Mouse (Mus musculus) testis, adult 2 months (tissue): Measurements from ENCODE around the gene Acvr2a. TPM values are rescaled to one million over a fixed set of nuclear protein-coding genes. Genes with fewer than 3 reads are reported as not detected.

Experiments used
- H3K27ac ChIP-seq: fragments of 200-500 bp; 2 replicates; pipeline ENCODE4 v1.5.1; 2012; ENCODE audit warnings: low read depth, low read length; ENCODE audit not compliant: control insufficient read depth, insufficient read depth
- H3K27me3 ChIP-seq: fragments of 200-500 bp; 2 replicates; pipeline ENCODE4 v1.6.1; 2012; ENCODE audit warnings: mild to moderate bottlenecking, low read length, moderate library complexity; ENCODE audit not compliant: control insufficient read depth, insufficient read depth
- H3K36me3 ChIP-seq: fragments of 200-500 bp; 2 replicates; pipeline ENCODE4 v1.6.1; 2012; ENCODE audit warnings: mild to moderate bottlenecking, low read length; ENCODE audit not compliant: control insufficient read depth, insufficient read depth
- H3K4me1 ChIP-seq: fragments of 200-500 bp; 2 replicates; pipeline ENCODE4 v1.6.1; 2012; ENCODE audit warnings: low read length; ENCODE audit not compliant: control insufficient read depth, insufficient read depth
- H3K4me3 ChIP-seq: fragments of 200-500 bp; 2 replicates; pipeline ENCODE4 v1.5.1; 2012; ENCODE audit warnings: low read depth, mild to moderate bottlenecking, low read length, moderate library complexity, mixed read lengths; ENCODE audit not compliant: control insufficient read depth
- CTCF ChIP-seq: fragments of 200-500 bp; IDR thresholded peaks from 2 replicates; pipeline ENCODE4 v1.5.1; 2012; ENCODE audit warnings: low read depth, mild to moderate bottlenecking, inconsistent platforms, low read length, moderate library complexity; ENCODE audit not compliant: control insufficient read depth, insufficient read depth, insufficient replicate concordance
- POLR2A ChIP-seq: fragments of 200-500 bp; IDR thresholded peaks from 2 replicates; pipeline ENCODE4 v1.6.1; 2012; ENCODE audit warnings: low read depth, mild to moderate bottlenecking, inconsistent platforms, low read length, moderate library complexity; ENCODE audit not compliant: control insufficient read depth
- polyA plus RNA-seq: library from polyadenylated mRNA; depleted of rRNA; stranded (reverse); fragments of >200 nt; gene quantifications from 2 replicates; pipeline ENCODE4 v1.2.3, GENCODE M21; 2012; rRNA removed

Acvr2a gene
- polyA plus RNA-seq, result 3.3 and 4.2 TPM in 2 replicates

DNA sequence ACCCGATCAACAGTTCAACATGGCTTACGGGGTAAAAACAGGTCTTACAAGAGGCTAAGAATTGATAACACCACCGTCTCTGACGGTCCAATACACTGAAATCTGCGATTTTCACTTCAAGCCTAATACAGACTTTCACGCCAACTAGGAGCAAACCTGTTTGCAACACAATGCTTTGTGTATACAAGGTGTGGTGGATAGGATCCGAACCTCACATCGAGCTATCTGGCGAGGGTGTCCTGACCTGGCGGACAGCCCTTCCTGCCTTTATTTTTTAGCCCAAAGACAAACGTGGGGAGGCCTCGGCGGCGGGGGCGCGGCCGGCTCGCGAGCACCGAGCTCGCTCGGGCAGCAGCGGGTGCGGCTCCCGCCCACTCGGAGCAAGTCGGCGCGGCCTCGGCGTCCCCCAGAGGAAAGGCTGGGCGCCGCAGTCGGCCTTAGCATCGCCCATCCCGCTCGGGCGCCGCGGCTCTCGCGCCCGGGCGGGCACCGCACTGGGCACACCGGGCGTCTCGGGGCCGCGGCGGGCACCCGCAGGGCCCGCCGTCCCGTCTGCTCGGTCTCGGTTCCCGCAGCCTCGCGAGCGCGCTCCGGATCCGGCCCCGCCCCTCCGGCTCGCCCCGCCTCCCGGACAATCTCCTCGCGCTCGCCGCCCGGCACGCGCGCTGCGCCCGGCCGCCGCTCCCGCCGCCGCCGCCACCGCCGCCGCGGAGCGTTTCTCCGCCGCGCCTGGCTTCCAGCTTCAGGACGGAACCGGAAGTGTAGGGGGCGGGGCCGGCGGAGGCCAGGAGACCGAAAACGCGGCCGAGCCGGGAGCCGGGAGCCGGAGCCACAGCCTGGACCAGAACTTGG is at the start of gene Acvr2a:
Gene Acvr2a, plus strand, starts transcription at position 739 of the 852 bp plus-strand sequence.
- Histone ChIP-seq H3K27me3 (no peaks in the 10 kb centered on the region), H3K4me1 (no peaks in the 10 kb centered on the region), H3K36me3 (no peaks in the 10 kb centered on the region), H3K4me3 (peak within 1 kb of the TSS; percentile 99), H3K27ac (peak within 1 kb of the TSS; percentile 91)
- TF ChIP-seq POLR2A (peak; percentile 71; the same call in 1 of the 2 replicates), CTCF (no peak)

DNA sequence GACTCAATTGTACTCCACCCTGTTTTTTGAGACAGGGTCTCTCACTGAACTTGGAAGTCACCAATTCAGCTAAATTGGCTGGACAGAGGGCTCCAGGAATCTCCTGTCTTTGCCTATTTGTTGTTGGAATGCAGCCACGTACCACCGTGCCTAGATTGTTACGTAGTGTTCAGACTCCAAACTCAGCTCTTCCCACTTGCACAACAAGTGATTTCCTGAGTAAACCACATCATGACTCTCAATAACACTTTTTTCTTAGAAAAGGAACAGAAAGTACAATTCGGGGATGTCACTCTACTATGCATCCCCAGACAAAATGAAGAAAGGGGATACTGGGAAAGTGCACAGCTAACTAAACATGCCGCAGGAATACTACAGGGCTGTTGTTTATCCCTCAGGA is 47.4 kb upstream of the Acvr2a start:
- Histone ChIP-seq H3K4me3 (no peak overlapping the region), H3K27ac (no peak overlapping the region), H3K27me3 (no peaks in the 10 kb centered on the region), H3K36me3 (no peaks in the 10 kb centered on the region), H3K4me1 (no peaks in the 10 kb centered on the region)
- no peak for TF ChIP-seq POLR2A

DNA sequence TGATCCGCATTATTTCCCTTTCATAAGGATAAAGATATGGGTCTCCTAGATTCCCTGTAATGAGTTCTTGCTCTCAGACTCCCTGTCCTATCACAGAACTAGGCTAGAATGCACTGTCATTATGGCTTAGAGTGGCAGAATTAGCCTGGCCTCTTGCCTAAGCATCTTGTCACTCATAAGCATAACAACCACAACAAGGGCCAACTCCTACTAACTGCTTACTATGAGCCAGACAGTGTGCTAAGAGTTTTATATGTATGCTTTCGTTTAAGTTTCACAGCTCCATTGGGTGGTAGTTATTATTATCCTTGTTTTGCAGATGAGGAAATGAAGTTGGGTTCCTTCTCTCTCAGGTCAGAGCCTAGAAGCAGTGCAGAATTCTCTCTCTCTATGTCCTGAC is 46.1 kb upstream of the Acvr2a start:
- no peak overlapping the region for H3K4me3 ChIP-seq
- no peaks in the 10 kb centered on the region for H3K36me3 ChIP-seq
- no peaks in the 10 kb centered on the region for H3K27me3 ChIP-seq
- TF ChIP-seq CTCF (no peak), POLR2A (no peak)
- H3K27ac ChIP-seq, result no peak overlapping the region
- H3K4me1 ChIP-seq, result no peaks in the 10 kb centered on the region

DNA sequence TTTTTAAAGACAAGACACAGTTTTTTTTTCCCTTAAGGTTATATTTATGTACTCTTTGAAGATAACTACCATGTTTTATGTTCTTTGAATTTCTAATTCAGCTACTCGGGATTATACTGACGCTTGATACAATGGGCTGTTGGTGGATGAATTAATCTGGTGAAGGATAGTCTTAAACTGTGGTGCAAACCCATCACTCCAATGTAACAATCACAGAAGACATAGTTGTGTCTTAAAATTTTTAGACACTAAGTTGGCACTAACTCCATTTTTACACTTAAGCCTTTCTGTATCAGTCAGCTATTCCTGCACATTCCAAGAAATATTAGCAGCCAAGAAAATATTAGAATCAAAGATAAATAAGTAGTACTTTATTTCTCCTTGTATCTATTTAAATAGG is 45.7 kb upstream of the Acvr2a start:
- no peaks in the 10 kb centered on the region for H3K4me1 ChIP-seq
- TF ChIP-seq CTCF (no peak), POLR2A (no peak)
- no peak overlapping the region for H3K4me3 ChIP-seq
- no peaks in the 10 kb centered on the region for H3K27me3 ChIP-seq
- no peak overlapping the region for H3K27ac ChIP-seq
- no peaks in the 10 kb centered on the region for H3K36me3 ChIP-seq

DNA sequence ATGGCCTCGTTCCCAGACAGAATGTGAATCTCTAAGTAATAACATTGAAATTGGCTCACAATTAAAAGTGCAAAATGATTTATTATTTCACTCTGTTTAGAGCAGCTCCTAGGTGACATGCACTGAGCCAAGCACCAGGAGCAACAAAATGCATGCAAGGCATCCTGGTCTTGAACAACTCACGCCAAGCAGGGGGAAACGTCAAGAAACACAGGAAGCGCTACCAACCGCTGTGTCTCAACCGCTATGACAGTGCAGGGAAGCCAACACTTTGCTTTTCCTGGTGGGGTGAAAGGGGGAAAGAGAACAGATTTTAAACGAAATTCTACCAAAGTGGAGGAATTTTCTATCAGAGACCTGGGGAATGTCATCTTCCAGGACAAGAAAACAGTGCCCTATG is 43.8 kb upstream of the Acvr2a start:
- TF ChIP-seq CTCF (no peak), POLR2A (no peak)
- H3K27me3 ChIP-seq, result no peaks in the 10 kb centered on the region
- H3K36me3 ChIP-seq, result no peaks in the 10 kb centered on the region
- no peaks in the 10 kb centered on the region for H3K4me1 ChIP-seq
- no peak overlapping the region for H3K4me3 ChIP-seq
- H3K27ac ChIP-seq, result no peak overlapping the region

DNA sequence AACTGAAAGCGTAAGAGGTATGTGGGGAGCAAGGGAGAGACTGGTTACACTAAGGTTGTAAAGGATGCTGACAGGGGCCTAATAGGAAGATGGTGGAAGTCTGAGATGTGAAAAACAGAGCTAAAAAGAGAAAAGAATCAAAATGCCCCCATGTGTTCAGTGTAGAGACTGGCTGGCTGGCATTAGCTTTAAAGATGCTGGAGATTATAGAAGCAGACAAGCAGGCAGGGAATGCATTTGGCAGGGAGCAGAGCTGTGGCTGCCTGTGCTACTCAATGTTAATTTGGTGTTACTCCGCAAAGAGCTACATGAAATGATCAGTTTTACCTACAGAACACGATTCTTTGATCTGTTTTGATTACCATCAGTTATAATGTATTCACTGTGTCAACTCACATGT is 43.3 kb upstream of the Acvr2a start:
- TF ChIP-seq CTCF (no peak), POLR2A (no peak)
- no peak overlapping the region for H3K27ac ChIP-seq
- H3K4me1 ChIP-seq, result no peaks in the 10 kb centered on the region
- no peaks in the 10 kb centered on the region for H3K36me3 ChIP-seq
- H3K27me3 ChIP-seq, result no peaks in the 10 kb centered on the region
- no peak overlapping the region for H3K4me3 ChIP-seq

DNA sequence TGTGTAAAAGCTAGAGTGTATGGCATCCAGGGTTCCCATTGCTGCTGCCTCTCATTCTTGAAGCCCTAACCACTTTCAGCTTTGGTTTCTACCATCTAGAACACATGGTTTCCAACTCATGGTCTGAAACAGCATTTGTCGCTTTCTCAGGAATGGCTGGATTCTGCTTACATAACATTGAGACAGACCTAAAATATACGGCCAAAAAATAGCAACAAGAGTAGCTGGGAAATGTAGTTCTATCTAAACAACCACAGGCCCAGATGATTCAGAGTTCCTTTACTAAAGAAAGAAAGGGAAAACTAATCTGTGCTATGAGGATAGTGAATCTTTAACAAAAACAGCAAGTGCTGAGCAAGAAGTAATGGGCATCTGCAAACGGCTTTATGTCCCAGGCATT is 38.6 kb upstream of the Acvr2a start:
- Histone ChIP-seq H3K27me3 (no peaks in the 10 kb centered on the region), H3K36me3 (no peaks in the 10 kb centered on the region), H3K27ac (no peak overlapping the region), H3K4me3 (no peak overlapping the region), H3K4me1 (no peaks in the 10 kb centered on the region)
- TF ChIP-seq POLR2A (no peak), CTCF (no peak)
